Mouse (Mus musculus) MEL (cell line): ENCODE results near the gene Tnfaip2. TPM values are rescaled to one million over a fixed set of nuclear protein-coding genes. Genes with fewer than 3 reads are reported as not detected.

Source experiments
- DNase-seq: peaks from one replicate; pipeline ENCODE4 v3.0.0; 2011; ENCODE audit warnings: low read depth, low spot score
- H3K27ac ChIP-seq: 2 replicates; pipeline ENCODE4 v1.5.1; 2012; ENCODE audit warnings: low read depth, mild to moderate bottlenecking, control low read depth, low read length, moderate library complexity; ENCODE audit not compliant: control insufficient read depth
- H3K27me3 ChIP-seq, 2 experiments: fragments of 150-350 bp in 1 of 2; sonication (generic) in 1 of 2; 2 replicates each; pipeline ENCODE4 v1.6.1; 2012; ENCODE audit warnings: low read length in 2 of 2, mild to moderate bottlenecking in 2 of 2, improper control_type of control experiment in 1 of 2, moderate library complexity in 1 of 2; ENCODE audit not compliant: insufficient read depth in 2 of 2, control insufficient read depth in 1 of 2
- H3K36me3 ChIP-seq, 2 experiments: 2 replicates each; pipeline ENCODE4 v1.6.1; 2012 to 2014; ENCODE audit warnings: low read length in 2 of 2, improper control_type of control experiment in 1 of 2, inconsistent platforms in 1 of 2, mild to moderate bottlenecking in 1 of 2; ENCODE audit not compliant: insufficient read depth in 2 of 2, control insufficient read depth in 1 of 2
- H3K4me1 ChIP-seq, 2 experiments: fragments of 150-350 bp in 1 of 2; sonication (generic) in 1 of 2; 2 replicates each; pipeline ENCODE4 v1.6.1; 2012; ENCODE audit warnings: low read length in 2 of 2, improper control_type of control experiment in 1 of 2, mild to moderate bottlenecking in 1 of 2; ENCODE audit not compliant: insufficient read depth in 2 of 2, control insufficient read depth in 1 of 2
- H3K4me3 ChIP-seq, 2 experiments: fragments of 150-350 bp in 1 of 2; sonication (generic) in 1 of 2; 2 replicates each; pipeline ENCODE4 v1.5.1; 2012; ENCODE audit warnings: low read depth in 2 of 2, low read length in 2 of 2, mild to moderate bottlenecking in 2 of 2, moderate library complexity in 2 of 2, control low read depth in 1 of 2, improper control_type of control experiment in 1 of 2; ENCODE audit not compliant: control insufficient read depth in 1 of 2, insufficient read depth in 1 of 2
- H3K79me2 ChIP-seq: 2 replicates; pipeline ENCODE4 v1.6.1; 2012; ENCODE audit warnings: mild to moderate bottlenecking, low read length, moderate library complexity; ENCODE audit not compliant: control insufficient read depth, poor library complexity, insufficient read depth
- H3K9ac ChIP-seq: 2 replicates; pipeline ENCODE4 v1.6.1; 2012; ENCODE audit warnings: low read depth, mild to moderate bottlenecking, control low read depth, low read length, moderate library complexity; ENCODE audit not compliant: control insufficient read depth, poor library complexity, severe bottlenecking
- H3K9me3 ChIP-seq: fragments of 150-350 bp; sonication (generic); replicated peaks from 2 replicates; pipeline ENCODE4 v1.6.1; 2012; ENCODE audit warnings: mild to moderate bottlenecking, low read length, improper control_type of control experiment, moderate library complexity; ENCODE audit not compliant: insufficient read depth
- BHLHE40 ChIP-seq: IDR thresholded peaks from 2 replicates; pipeline ENCODE4 v1.6.1; 2012; ENCODE audit warnings: low read depth, mild to moderate bottlenecking, inconsistent platforms, low read length, improper control_type of control experiment, borderline replicate concordance
- CHD2 ChIP-seq: IDR thresholded peaks from 2 replicates; pipeline ENCODE4 v1.6.1; 2011; ENCODE audit warnings: low read length, improper control_type of control experiment
- EP300 ChIP-seq, 2 experiments: IDR thresholded peaks; 2 replicates each; pipeline ENCODE4 v1.6.1; 2011; ENCODE audit warnings: improper control_type of control experiment in 2 of 2, low read length in 2 of 2, low read depth in 1 of 2, mild to moderate bottlenecking in 1 of 2
- ETS1 ChIP-seq: IDR thresholded peaks from 2 replicates; pipeline ENCODE4 v1.6.1; 2012; ENCODE audit warnings: low read depth, mild to moderate bottlenecking, inconsistent platforms, low read length, improper control_type of control experiment, moderate library complexity
- GATA1 ChIP-seq: IDR thresholded peaks from 2 replicates; pipeline ENCODE4 v1.6.1; 2011; ENCODE audit warnings: low read depth, low read length, improper control_type of control experiment
- KAT2A ChIP-seq: conservative IDR thresholded peaks from 2 replicates; pipeline ENCODE4 v1.6.1; 2012; ENCODE audit warnings: low read depth, low read length, improper control_type of control experiment, inconsistent platforms
- MXI1 ChIP-seq: IDR thresholded peaks from 2 replicates; pipeline ENCODE4 v1.6.1; 2011; ENCODE audit warnings: mild to moderate bottlenecking, low read depth, low read length, improper control_type of control experiment
- MYC ChIP-seq: IDR thresholded peaks from 2 replicates; pipeline ENCODE4 v1.6.1; 2011; ENCODE audit warnings: low read depth, mild to moderate bottlenecking, low read length, improper control_type of control experiment, moderate library complexity
- NELFE ChIP-seq: IDR thresholded peaks from 2 replicates; pipeline ENCODE4 v1.6.1; 2011; ENCODE audit warnings: low read depth, low read length, improper control_type of control experiment
- NRF1 ChIP-seq: IDR thresholded peaks from 2 replicates; pipeline ENCODE4 v1.6.1; 2014; ENCODE audit warnings: low read depth, mild to moderate bottlenecking, inconsistent platforms, low read length, improper control_type of control experiment, moderate library complexity; ENCODE audit not compliant: poor library complexity, insufficient read depth, severe bottlenecking
- POLR2AphosphoS5 ChIP-seq: IDR thresholded peaks from 2 replicates; pipeline ENCODE4 v1.6.1; 2012; ENCODE audit warnings: low read depth, borderline replicate concordance, mild to moderate bottlenecking, inconsistent platforms, low read length, moderate library complexity, mixed read lengths
- RAD21 ChIP-seq: IDR thresholded peaks from 2 replicates; pipeline ENCODE4 v1.6.1; 2011; ENCODE audit warnings: mild to moderate bottlenecking, low read depth, low read length, improper control_type of control experiment
- RCOR1 ChIP-seq: IDR thresholded peaks from 2 replicates; pipeline ENCODE4 v1.6.1; 2012; ENCODE audit warnings: low read depth, mild to moderate bottlenecking, inconsistent platforms, low read length, improper control_type of control experiment
- SMC3 ChIP-seq: IDR thresholded peaks from 2 replicates; pipeline ENCODE4 v1.6.1; 2011; ENCODE audit warnings: low read depth, low read length, improper control_type of control experiment
- TBP ChIP-seq: IDR thresholded peaks from 2 replicates; pipeline ENCODE4 v1.8.0; 2011; ENCODE audit warnings: low read depth, low read length, improper control_type of control experiment
- TCF12 ChIP-seq: IDR thresholded peaks from 2 replicates; pipeline ENCODE4 v1.6.1; 2014; ENCODE audit warnings: low read depth, mild to moderate bottlenecking, inconsistent platforms, low read length, improper control_type of control experiment, moderate library complexity
- UBTF ChIP-seq: IDR thresholded peaks from 2 replicates; pipeline ENCODE4 v1.6.1; 2012; ENCODE audit warnings: low read depth, mild to moderate bottlenecking, inconsistent platforms, low read length, improper control_type of control experiment, moderate library complexity, borderline replicate concordance; ENCODE audit not compliant: insufficient read depth
- USF1 ChIP-seq: IDR thresholded peaks from 2 replicates; pipeline ENCODE4 v1.6.1; 2014; ENCODE audit warnings: low read depth, mild to moderate bottlenecking, inconsistent platforms, low read length, improper control_type of control experiment, moderate library complexity
- USF2 ChIP-seq, 2 experiments: IDR thresholded peaks; 2 replicates each; pipeline ENCODE4 v1.6.1; 2011 to 2012; ENCODE audit warnings: improper control_type of control experiment in 2 of 2, low read length in 2 of 2, borderline replicate concordance in 1 of 2, inconsistent platforms in 1 of 2, low read depth in 1 of 2, mild to moderate bottlenecking in 1 of 2; ENCODE audit not compliant: insufficient read depth in 1 of 2
- polyA plus RNA-seq, 2 experiments: library from polyadenylated mRNA; stranded (reverse) in 1 of 2; unstranded in 1 of 2; fragments of >175 nt in 1 of 2; fragments of >200 nt in 1 of 2; gene quantifications; 2 replicates each; pipeline versions ENCODE4 v1.2.1 to v1.2.4; 2012; ENCODE audit warnings: low replicate concordance in 2 of 2, low read depth in 1 of 2; ENCODE audit not compliant: insufficient read length in 2 of 2, insufficient read depth in 1 of 2, missing spikeins in 1 of 2
- total RNA-seq: library from RNA; depleted of rRNA; stranded (reverse); fragments of 300-350 nt; gene quantifications from 2 replicates; pipeline ENCODE4 v1.2.3, GENCODE M21; 2012

Gene Tnfaip2
- total and polyA plus RNA-seq, 3 experiments = 51.4 to 77.2 (median 66.8) TPM

DNA sequence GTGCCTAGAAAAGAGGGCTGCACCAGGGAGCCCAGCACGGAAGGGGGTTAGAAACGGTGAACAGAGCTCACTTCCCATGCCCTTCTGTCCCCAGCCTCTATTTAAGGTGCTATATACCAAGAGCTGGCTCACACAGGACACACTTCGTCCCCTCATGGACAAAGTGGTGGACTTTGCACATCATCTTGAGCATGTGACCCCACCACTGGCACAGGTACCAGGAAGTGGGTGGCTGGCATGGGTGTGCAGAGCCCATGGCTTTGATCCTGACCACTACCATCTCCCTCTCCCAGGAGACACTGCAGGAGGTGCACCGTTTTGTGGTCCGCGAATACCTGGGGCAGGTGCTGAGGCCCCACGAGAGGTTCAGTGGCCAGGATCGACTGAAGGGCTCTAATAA is 13.9 kb upstream of the Tnfaip2 start:
- H3K27me3 ChIP-seq = no peaks in the 10 kb centered on the region
- peaks cover 0 to 8% of the 10 kb centered on the region in 2 experiments; a peak in 2 of 4 replicates for H3K36me3 ChIP-seq
- no peak overlapping the region for H3K27ac ChIP-seq
- DNase-seq = no peak
- H3K4me3 ChIP-seq = no peak overlapping the region
- no peak overlapping the region for H3K9ac ChIP-seq
- no peaks in the 10 kb centered on the region for H3K9me3 ChIP-seq
- TF ChIP-seq RAD21 (no peak), NELFE (no peak), CHD2 (no peak), RCOR1 (no peak), SMC3 (no peak), KAT2A (no peak), MYC (no peak), NRF1 (no peak)
- H3K4me1 ChIP-seq = peaks cover 2 to 14% of the 10 kb centered on the region in 2 experiments
- no peaks in the 10 kb centered on the region for H3K79me2 ChIP-seq

DNA sequence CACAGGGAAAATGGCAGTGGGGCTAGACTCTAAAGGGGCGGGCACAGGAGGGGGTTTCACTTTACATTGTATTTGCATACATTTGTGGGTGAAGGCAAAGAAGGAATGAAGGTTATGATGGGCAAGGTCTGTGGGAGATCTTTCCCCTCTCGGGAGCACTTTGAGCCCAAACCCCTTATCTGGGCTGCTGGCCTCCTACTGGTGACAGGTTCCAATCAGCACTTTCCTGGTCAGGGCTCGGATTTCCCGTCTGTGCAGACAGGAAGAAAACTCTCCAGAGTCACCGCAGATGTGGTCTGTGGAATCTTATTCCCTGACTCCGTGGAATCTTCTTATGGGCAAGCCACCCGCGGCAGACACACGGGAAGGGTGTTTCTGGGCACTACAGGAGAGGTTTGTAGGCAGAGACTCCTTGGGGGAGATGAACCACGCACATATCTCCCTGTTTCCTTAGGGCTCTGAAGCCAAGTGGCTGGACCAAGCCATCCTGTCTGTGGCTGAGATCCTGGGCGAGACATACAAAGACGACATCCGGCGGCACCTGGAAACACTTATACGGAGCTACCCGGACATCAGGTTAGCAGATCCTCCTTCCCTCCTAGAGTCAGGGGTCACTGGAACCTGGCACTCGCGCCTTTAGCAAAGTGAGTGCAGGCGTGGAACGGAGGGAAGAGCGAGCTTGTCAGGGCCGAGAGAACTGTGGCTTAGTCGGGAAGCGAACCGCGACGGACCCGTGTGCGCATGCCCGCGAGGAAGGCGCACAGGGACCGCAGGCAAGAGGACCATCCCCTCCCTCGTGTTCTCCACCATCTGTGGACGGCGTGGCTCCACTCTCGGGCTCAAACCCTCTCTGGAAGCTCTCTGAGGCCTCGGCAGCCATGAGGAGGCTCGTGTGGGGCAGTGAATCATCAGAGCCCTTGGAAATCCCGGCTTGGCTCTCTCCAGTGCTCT is 13.0 kb upstream of the Tnfaip2 start:
- H3K9me3 ChIP-seq = no peaks in the 10 kb centered on the region
- TF ChIP-seq TBP (no peak), POLR2AphosphoS5 (no peak), TCF12 (no peak), NRF1 (no peak), MYC (no peak), CHD2 (no peak), USF2 (IDR thresholded peaks at IDR 0.05; ENCODE audit: borderline replicate concordance in 1 of 2, insufficient read depth in 1 of 2, low read depth in 1 of 2, low read length in 2 of 2) (no peak), ETS1 (no peak), UBTF (no peak), EP300 (IDR thresholded peaks at IDR 0.05; ENCODE audit: low read depth in 1 of 2, low read length in 2 of 2) (no peak), MXI1 (no peak), SMC3 (no peak), BHLHE40 (no peak), USF1 (no peak), GATA1 (no peak)
- no peak overlapping the region for H3K4me3 ChIP-seq
- H3K36me3 ChIP-seq = peaks cover 0 to 9% of the 10 kb centered on the region in 2 experiments; a peak in 2 of 4 replicates
- no peak overlapping the region for H3K27ac ChIP-seq
- peaks cover 8 to 22% of the 10 kb centered on the region in 2 experiments for H3K4me1 ChIP-seq
- no peaks in the 10 kb centered on the region for H3K79me2 ChIP-seq
- DNase-seq = no peak
- H3K27me3 ChIP-seq = no peaks in the 10 kb centered on the region
- H3K9ac ChIP-seq = no peak overlapping the region
